Mouse (Mus musculus) limb, embryonic 14.5 days (tissue): ENCODE results near the gene Loxl3. TPM values are rescaled to one million over a fixed set of nuclear protein-coding genes. Genes with fewer than 3 reads are reported as not detected.

ENCODE experiments used
- ATAC-seq: fragments of 200-750 bp; cut with Nextera tagmentation; 2 replicates; pipeline ENCODE4 v1.8.0; 2017; ENCODE audit warnings: low read depth, moderate number of reproducible peaks, moderate TSS enrichment; ENCODE audit not compliant: low FRiP score
- DNase-seq: peaks from one replicate; pipeline ENCODE4 v3.0.0-alpha.2; 2015; ENCODE audit warnings: low spot score
- H3K27ac ChIP-seq: fragments of 300-500 bp; sonication (generic); replicated peaks from 2 replicates; pipeline ENCODE4 v1.5.1; 2014; ENCODE audit warnings: low read depth, mild to moderate bottlenecking, low read length, moderate library complexity, mixed read lengths
- H3K27me3 ChIP-seq: fragments of 300-500 bp; sonication (generic); 2 replicates; pipeline ENCODE4 v1.6.1; 2014; ENCODE audit warnings: low read length, mixed read lengths; ENCODE audit not compliant: control insufficient read depth, insufficient read depth
- H3K36me3 ChIP-seq: fragments of 300-500 bp; sonication (generic); 2 replicates; pipeline ENCODE4 v1.6.1; 2014; ENCODE audit warnings: mild to moderate bottlenecking, low read length, moderate library complexity, mixed read lengths; ENCODE audit not compliant: control insufficient read depth, insufficient read depth
- H3K4me1 ChIP-seq: fragments of 300-500 bp; sonication (generic); 2 replicates; pipeline ENCODE4 v1.6.1; 2014; ENCODE audit warnings: antibody characterized with exemption, low read length, mixed read lengths; ENCODE audit not compliant: control insufficient read depth, insufficient read depth
- H3K4me2 ChIP-seq: fragments of 300-500 bp; sonication (generic); replicated peaks from 2 replicates; pipeline ENCODE4 v1.6.1; 2014; ENCODE audit warnings: low read depth, mild to moderate bottlenecking, low read length, moderate library complexity; ENCODE audit not compliant: severe bottlenecking
- H3K4me3 ChIP-seq: fragments of 300-500 bp; sonication (generic); replicated peaks from 2 replicates; pipeline ENCODE4 v1.5.1; 2014; ENCODE audit warnings: low read length
- H3K9ac ChIP-seq: fragments of 300-500 bp; sonication (generic); 2 replicates; pipeline ENCODE4 v1.6.1; 2014; ENCODE audit warnings: mild to moderate bottlenecking, low read depth, low read length, moderate library complexity; ENCODE audit not compliant: severe bottlenecking
- H3K9me3 ChIP-seq: fragments of 300-500 bp; sonication (generic); 2 replicates; pipeline ENCODE4 v1.6.1; 2016; ENCODE audit warnings: low read length; ENCODE audit not compliant: control insufficient read depth
- POLR2A ChIP-seq: fragments of 200-500 bp; IDR thresholded peaks from 2 replicates; pipeline ENCODE4 v1.8.0; 2012; ENCODE audit warnings: inconsistent platforms, mild to moderate bottlenecking, moderate library complexity, borderline replicate concordance; ENCODE audit not compliant: insufficient read depth, insufficient read length; ENCODE audit errors: extremely low read depth
- WGBS: fragments of 180-500 bp; shearing (Covaris S2); extraction: QIAGEN DNeasy Blood & Tissue Kit; methylation state at CpG from one replicate; pipeline ENCODE4 v1.1.7; 2014; 5-methylcytosine and 5-hydroxymethylcytosine counted together
- polyA plus RNA-seq, 2 experiments: library from polyadenylated mRNA; depleted of rRNA in 1 of 2; stranded (reverse) in 1 of 2; unstranded in 1 of 2; fragments of >200 nt; fragmentation: Nextera tagmentation in 1 of 2; extraction: Ambion mirVana in 1 of 2; gene quantifications; 2 replicates each; pipeline versions ENCODE4 v1.2.1 to v1.2.3; 2012 to 2014

The Loxl3 gene
- polyA plus RNA-seq, 2 experiments, result 24.1 to 55.6 TPM

GRCm38 (mm10) chr6:82997511-82998102, 36.4 kb upstream of the Loxl3 start:
- no peak for ATAC-seq
- 33% methylated on average over 7 of the region's 7 CpGs for WGBS
- no peak overlapping the region for H3K9ac ChIP-seq
- TF ChIP-seq POLR2A, result no peak
- no peak overlapping the region for H3K4me2 ChIP-seq
- no peaks in the 10 kb centered on the region for H3K27me3 ChIP-seq
- H3K9me3 ChIP-seq, result no peaks in the 10 kb centered on the region; the same call in 1 of the 2 replicates
- DNase-seq, result no peak
- H3K36me3 ChIP-seq, result no peaks in the 10 kb centered on the region
- no peak overlapping the region for H3K27ac ChIP-seq
- H3K4me1 ChIP-seq, result 0 out of 2 replicates have a peak, but pooled peaks cover 3% of the 10 kb centered on the region
- H3K4me3 ChIP-seq, result no peak overlapping the region

DNA sequence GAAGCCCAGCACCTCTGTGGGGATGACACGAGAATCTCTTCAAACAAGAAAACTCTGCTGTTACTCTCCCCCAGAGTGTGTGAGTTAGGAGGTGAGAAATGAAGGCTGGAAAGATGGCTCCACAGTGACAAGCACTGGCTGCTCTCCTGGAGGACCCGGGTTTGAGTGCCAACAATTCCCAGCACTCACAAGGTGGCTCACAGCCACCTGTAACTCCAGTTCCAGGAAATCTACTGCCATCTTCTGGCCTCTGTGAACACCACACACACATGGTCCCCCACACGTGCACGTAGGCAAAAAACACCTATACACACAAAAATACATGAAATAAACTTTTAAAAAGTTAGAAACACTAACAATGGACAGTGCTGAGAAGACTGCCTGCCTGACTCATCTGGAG, 35.6 kb upstream of the Loxl3 start:
- no peak for TF ChIP-seq POLR2A
- H3K27me3 ChIP-seq, result no peaks in the 10 kb centered on the region
- 63% methylated on average over 4 of the region's 4 CpGs for WGBS
- H3K36me3 ChIP-seq, result no peaks in the 10 kb centered on the region
- H3K9me3 ChIP-seq, result no peaks in the 10 kb centered on the region; the same call in 1 of the 2 replicates
- ATAC-seq (no peak), DNase-seq (no peak)
- H3K4me2 ChIP-seq, result no peak overlapping the region
- no peak overlapping the region for H3K27ac ChIP-seq
- H3K4me1 ChIP-seq, result 0 out of 2 replicates have a peak, but pooled peaks cover 3% of the 10 kb centered on the region
- no peak overlapping the region for H3K9ac ChIP-seq
- no peak overlapping the region for H3K4me3 ChIP-seq

- peak; percentile 38 for ATAC-seq
Measured at GRCm38 (mm10) chr6:82999986-83000385, 34.0 kb upstream of the Loxl3 start.

GRCm38 (mm10) chr6:83003082-83003481, 30.9 kb upstream of the Loxl3 start:
- Histone ChIP-seq H3K27ac (no peak overlapping the region), H3K4me1 (no peaks in the 10 kb centered on the region), H3K9ac (no peak overlapping the region), H3K27me3 (no peaks in the 10 kb centered on the region), H3K36me3 (no peaks in the 10 kb centered on the region), H3K4me3 (no peak overlapping the region), H3K4me2 (no peak overlapping the region), H3K9me3 (no peaks in the 10 kb centered on the region; the same call in 1 of the 2 replicates)
- no peak for DNase-seq
- TF ChIP-seq POLR2A, result no peak
- 88% methylated on average over 1 of the region's 1 CpGs for WGBS
- ATAC-seq, result no peak

More at GRCm38 (mm10) chr6:82999986-83000385, 34.0 kb upstream of the Loxl3 start:
- no peak overlapping the region for H3K4me3 ChIP-seq
- WGBS, result 61% methylated on average over 8 of the region's 8 CpGs
- H3K9me3 ChIP-seq, result no peaks in the 10 kb centered on the region; the same call in 1 of the 2 replicates
- H3K27ac ChIP-seq, result peak overlapping the region; percentile 28
- H3K9ac ChIP-seq, result no peak overlapping the region
- peak; percentile 41 for DNase-seq
- 0 out of 2 replicates have a peak, but pooled peaks cover 3% of the 10 kb centered on the region for H3K4me1 ChIP-seq
- no peak for TF ChIP-seq POLR2A
- H3K4me2 ChIP-seq, result no peak overlapping the region
- no peaks in the 10 kb centered on the region for H3K27me3 ChIP-seq
- no peaks in the 10 kb centered on the region for H3K36me3 ChIP-seq

- no peaks in the 10 kb centered on the region for H3K27me3 ChIP-seq
- no peak overlapping the region for H3K4me2 ChIP-seq
- no peak overlapping the region for H3K4me3 ChIP-seq
- WGBS, result 94% methylated on average over 5 of the region's 5 CpGs
- ATAC-seq (no peak), DNase-seq (no peak)
- TF ChIP-seq POLR2A, result no peak
- H3K9ac ChIP-seq, result no peak overlapping the region
- H3K4me1 ChIP-seq, result no peaks in the 10 kb centered on the region
- H3K36me3 ChIP-seq, result no peaks in the 10 kb centered on the region
- no peak overlapping the region for H3K27ac ChIP-seq
- H3K9me3 ChIP-seq, result no peaks in the 10 kb centered on the region
Measured at GRCm38 (mm10) chr6:83003850-83004249, 30.1 kb upstream of the Loxl3 start.
